Mouse (Mus musculus) heart, embryonic 10.5 days (tissue): ENCODE measurements at regions not wholly inside any gene's neighbourhood (a gene's known extent, or its start where the extent isn't known, plus 50 kb on each side); places are given as distances from the start of the nearest gene placed in this dataset.
"Not testable (repeated sequence)": the region's sequence is repeated elsewhere in the genome, so short reads cannot be mapped to it uniquely, and the experiment has no call there.

Experiments used
- DNase-seq: peaks from one replicate; pipeline ENCODE4 v3.0.0-alpha.2; 2017; ENCODE audit warnings: low spot score
- H3K27ac ChIP-seq: fragments of 300-500 bp; sonication (generic); 2 replicates; pipeline ENCODE4 v1.5.1; 2016; ENCODE audit warnings: mild to moderate bottlenecking
- H3K27me3 ChIP-seq: fragments of 300-500 bp; sonication (generic); 2 replicates; pipeline ENCODE4 v1.6.1; 2016; ENCODE audit warnings: mild to moderate bottlenecking; ENCODE audit not compliant: poor library complexity, insufficient read depth, severe bottlenecking
- H3K36me3 ChIP-seq: fragments of 300-500 bp; sonication (generic); 2 replicates; pipeline ENCODE4 v1.6.1; 2016; ENCODE audit warnings: mild to moderate bottlenecking, moderate library complexity
- H3K4me1 ChIP-seq: fragments of 300-500 bp; sonication (generic); 2 replicates; pipeline ENCODE4 v1.6.1; 2016; ENCODE audit warnings: mild to moderate bottlenecking
- H3K4me3 ChIP-seq: fragments of 300-500 bp; sonication (generic); 2 replicates; pipeline ENCODE4 v1.5.1; 2016; ENCODE audit warnings: mild to moderate bottlenecking, moderate library complexity
- H3K9me3 ChIP-seq: fragments of 300-500 bp; sonication (generic); 2 replicates; pipeline ENCODE4 v1.6.1; 2016; ENCODE audit warnings: mild to moderate bottlenecking, moderate library complexity
- WGBS: fragments of 180-500 bp; shearing (Covaris S2); methylation state at CpG from one replicate; pipeline ENCODE4 v1.1.7; 2016; 5-methylcytosine and 5-hydroxymethylcytosine counted together

GRCm38 (mm10) chr5:82733707-82734106 lies 621.3 kb downstream of the Tecrl start:
- Histone ChIP-seq H3K4me3 (no peak overlapping the region), H3K27me3 (no peaks in the 10 kb centered on the region), H3K4me1 (no peaks in the 10 kb centered on the region), H3K27ac (no peak overlapping the region), H3K9me3 (no peaks in the 10 kb centered on the region), H3K36me3 (no peaks in the 10 kb centered on the region)
- 79% methylated on average over 3 of the region's 3 CpGs for WGBS
- DNase-seq: no peak

- 72% methylated on average over 2 of the region's 2 CpGs for WGBS
- DNase-seq: no peak
- H3K27ac ChIP-seq: no peak overlapping the region
Measured at GRCm38 (mm10) chr5:82728240-82728639, 626.8 kb downstream of the Tecrl start.

GRCm38 (mm10) chr5:82727250-82728003 lies 627.6 kb downstream of the Tecrl start:
- Histone ChIP-seq H3K36me3 (no peaks in the 10 kb centered on the region), H3K9me3 (no peaks in the 10 kb centered on the region), H3K4me3 (no peak overlapping the region), H3K27me3 (no peaks in the 10 kb centered on the region), H3K4me1 (no peaks in the 10 kb centered on the region), H3K27ac (no peak overlapping the region)
- 77% methylated on average over 11 of the region's 11 CpGs for WGBS
- DNase-seq: no peak

More at GRCm38 (mm10) chr5:82728240-82728639, 626.8 kb downstream of the Tecrl start:
- H3K27me3 ChIP-seq: no peaks in the 10 kb centered on the region
- H3K4me3 ChIP-seq: no peak overlapping the region
- no peaks in the 10 kb centered on the region for H3K4me1 ChIP-seq
- no peaks in the 10 kb centered on the region for H3K9me3 ChIP-seq
- no peaks in the 10 kb centered on the region for H3K36me3 ChIP-seq

- Histone ChIP-seq H3K4me1 (no peaks in the 10 kb centered on the region), H3K36me3 (no peaks in the 10 kb centered on the region), H3K27me3 (no peaks in the 10 kb centered on the region), H3K4me3 (no peak overlapping the region), H3K27ac (no peak overlapping the region), H3K9me3 (no peaks in the 10 kb centered on the region)
- DNase-seq: no peak
- WGBS: 82% methylated on average over 1 of the region's 1 CpGs
Measured at GRCm38 (mm10) chr5:82715705-82716104, 639.3 kb downstream of the Tecrl start.

- not testable (repeated sequence) for H3K36me3 ChIP-seq, H3K4me3 ChIP-seq, H3K27me3 ChIP-seq, H3K9me3 ChIP-seq, H3K27ac ChIP-seq, H3K4me1 ChIP-seq, DNase-seq
Measured at GRCm38 (mm10) chr5:82699666-82700065, 655.3 kb downstream of the Tecrl start.

GRCm38 (mm10) chr5:82698942-82699341 lies 656.1 kb downstream of the Tecrl start:
- H3K27me3 ChIP-seq: no peaks in the 10 kb centered on the region

GRCm38 (mm10) chr5:82683437-82683836 lies 671.6 kb downstream of the Tecrl start:
- Histone ChIP-seq H3K36me3 (no peaks in the 10 kb centered on the region), H3K9me3 (no peaks in the 10 kb centered on the region), H3K4me1 (no peaks in the 10 kb centered on the region), H3K27me3 (no peaks in the 10 kb centered on the region), H3K27ac (no peak overlapping the region), H3K4me3 (no peak overlapping the region)
- WGBS: 94% methylated on average over 1 of the region's 1 CpGs
- DNase-seq: no peak

More at GRCm38 (mm10) chr5:82698942-82699341, 656.1 kb downstream of the Tecrl start:
- Histone ChIP-seq H3K4me1 (no peaks in the 10 kb centered on the region), H3K4me3 (no peak overlapping the region), H3K9me3 (no peaks in the 10 kb centered on the region), H3K36me3 (no peaks in the 10 kb centered on the region), H3K27ac (no peak overlapping the region)
- DNase-seq: no peak
- 81% methylated on average over 1 of the region's 1 CpGs for WGBS

- no peaks in the 10 kb centered on the region for H3K4me1 ChIP-seq
Measured at GRCm38 (mm10) chr5:82664121-82664520, 690.9 kb downstream of the Tecrl start.

GRCm38 (mm10) chr5:82653637-82654036 lies 701.4 kb downstream of the Tecrl start:
- H3K27me3 ChIP-seq, H3K4me3 ChIP-seq, H3K27ac ChIP-seq, H3K9me3 ChIP-seq, H3K4me1 ChIP-seq, H3K36me3 ChIP-seq: not testable (repeated sequence)
- peak; percentile 58 for DNase-seq
- WGBS: 92% methylated on average over 23 of the region's 23 CpGs

More at GRCm38 (mm10) chr5:82664121-82664520, 690.9 kb downstream of the Tecrl start:
- H3K27me3 ChIP-seq: no peaks in the 10 kb centered on the region
- no peak for DNase-seq
- no peaks in the 10 kb centered on the region for H3K9me3 ChIP-seq
- no peak overlapping the region for H3K27ac ChIP-seq
- no peak overlapping the region for H3K4me3 ChIP-seq
- WGBS: 97% methylated on average over 1 of the region's 1 CpGs
- no peaks in the 10 kb centered on the region for H3K36me3 ChIP-seq

GRCm38 (mm10) chr5:82620056-82620455 lies 734.9 kb downstream of the Tecrl start:
- 74% methylated on average over 1 of the region's 1 CpGs for WGBS
- Histone ChIP-seq H3K27me3 (no peaks in the 10 kb centered on the region), H3K4me1 (no peaks in the 10 kb centered on the region), H3K36me3 (no peaks in the 10 kb centered on the region), H3K9me3 (no peaks in the 10 kb centered on the region), H3K27ac (no peak overlapping the region), H3K4me3 (no peak overlapping the region)
- no peak for DNase-seq
